Mouse (Mus musculus): Measurements from ENCODE around the gene Upk3b. TPM values are rescaled to one million over a fixed set of nuclear protein-coding genes. Genes with fewer than 3 reads are reported as not detected.
"Not testable (repeated sequence)": the region's sequence is repeated elsewhere in the genome, so short reads cannot be mapped to it uniquely, and the experiment has no call there.

Gene Upk3b
- total and polyA plus RNA-seq, 3 experiments, result 8.5 to 10.8 (median 8.8) TPM

DNA sequence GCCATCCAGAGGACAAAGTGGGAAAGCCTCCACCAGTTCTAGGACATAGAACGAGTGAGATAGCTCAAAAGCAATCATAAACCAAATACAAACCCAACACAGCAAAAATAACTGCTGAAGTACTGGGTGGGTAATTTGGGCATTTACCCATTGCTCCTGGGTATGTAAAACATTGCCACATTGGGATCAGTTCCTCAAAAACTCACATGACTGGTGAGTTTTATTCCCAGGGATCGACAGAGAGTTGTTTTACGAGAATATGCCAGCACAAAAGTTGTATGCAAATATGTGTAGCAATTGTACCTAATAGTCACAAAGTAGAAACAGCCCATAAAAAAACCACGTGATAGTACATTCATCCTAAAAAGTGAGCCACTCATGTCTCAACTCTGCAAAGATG, 3.4 kb upstream of the Upk3b start:
- no peak for DNase-seq

DNA sequence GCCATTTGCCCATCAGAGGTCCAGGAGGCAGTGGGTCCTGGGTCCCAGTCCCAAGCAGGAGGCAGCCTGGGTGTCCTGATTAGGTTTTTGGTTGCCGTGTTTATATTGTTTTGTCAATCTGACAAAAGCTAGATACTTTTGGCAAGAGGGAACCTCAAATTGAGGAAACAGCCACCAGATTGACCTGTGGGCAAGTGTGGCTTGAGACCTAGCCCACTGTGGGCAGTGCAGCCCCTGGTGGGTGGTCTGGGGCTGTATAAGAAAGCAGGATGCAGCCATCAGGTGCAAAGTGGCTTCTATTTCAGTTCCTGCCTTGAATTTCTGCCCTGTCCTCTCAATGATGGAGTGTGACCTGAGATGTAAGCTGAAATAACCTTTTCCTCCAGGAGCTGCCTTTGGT, 3.0 kb upstream of the Upk3b start:
- DNase-seq, result no peak

DNA sequence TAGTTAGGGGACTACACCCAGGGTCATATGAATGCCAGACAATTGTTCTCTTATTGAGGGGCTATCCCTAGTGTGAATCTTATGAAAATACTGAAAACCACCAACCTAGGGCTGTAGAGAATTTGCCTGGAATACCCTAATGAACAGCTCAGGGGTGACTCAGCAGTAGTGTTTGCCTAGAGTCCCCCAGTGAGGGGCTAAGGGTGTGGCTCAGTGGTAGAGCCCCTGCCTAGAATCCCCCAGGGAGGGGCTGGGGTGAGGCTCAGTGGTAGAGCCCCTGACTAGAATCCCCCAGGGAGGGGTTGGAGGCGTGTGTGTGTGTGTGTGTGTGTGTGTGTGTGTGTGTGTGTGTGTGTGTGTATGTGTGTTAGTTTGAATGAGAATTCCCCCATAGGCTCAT, 1.6 kb upstream of the Upk3b start:
- no peak for DNase-seq

DNA sequence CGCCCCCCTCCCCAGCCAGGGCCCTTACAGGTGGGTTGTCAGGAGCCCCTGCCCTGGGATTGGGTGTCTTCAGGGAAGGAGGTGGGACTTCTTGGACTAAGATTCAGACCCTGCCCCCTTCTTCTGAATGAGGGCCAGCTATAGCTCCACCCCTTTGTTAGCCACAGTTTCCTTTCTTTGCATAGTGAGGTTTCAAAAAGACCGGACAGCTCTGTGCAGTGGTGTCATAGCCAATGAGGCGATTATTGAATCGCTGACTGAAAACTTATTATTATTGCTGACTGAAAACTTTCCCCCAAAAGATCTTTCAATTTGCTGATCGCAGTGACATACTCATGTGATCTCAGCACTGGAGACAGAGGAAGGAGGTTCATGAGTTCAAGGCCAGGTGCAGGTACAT, 1.9 kb downstream of the Upk3b start:
- no peak for DNase-seq

DNA sequence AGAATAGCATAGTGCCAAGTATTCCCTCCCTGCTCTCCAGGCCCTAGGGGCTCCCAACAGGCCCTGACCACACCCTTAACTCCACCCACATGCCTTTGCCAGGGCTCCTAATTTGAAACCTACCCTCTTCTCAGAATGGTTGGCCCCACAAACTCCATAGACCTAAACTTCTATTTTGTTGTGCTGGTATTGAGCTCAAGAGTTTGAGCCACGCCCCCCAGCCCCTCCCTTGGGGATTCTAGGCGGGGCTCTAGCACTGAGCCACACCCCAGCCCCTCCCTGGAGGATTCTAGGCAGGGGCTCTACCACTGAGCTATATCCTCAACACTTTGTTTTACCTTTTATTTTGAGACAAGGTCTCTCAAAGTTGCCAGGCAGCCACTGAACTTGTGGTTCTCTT, 3.0 kb downstream of the Upk3b start:
- no peak for DNase-seq

DNA sequence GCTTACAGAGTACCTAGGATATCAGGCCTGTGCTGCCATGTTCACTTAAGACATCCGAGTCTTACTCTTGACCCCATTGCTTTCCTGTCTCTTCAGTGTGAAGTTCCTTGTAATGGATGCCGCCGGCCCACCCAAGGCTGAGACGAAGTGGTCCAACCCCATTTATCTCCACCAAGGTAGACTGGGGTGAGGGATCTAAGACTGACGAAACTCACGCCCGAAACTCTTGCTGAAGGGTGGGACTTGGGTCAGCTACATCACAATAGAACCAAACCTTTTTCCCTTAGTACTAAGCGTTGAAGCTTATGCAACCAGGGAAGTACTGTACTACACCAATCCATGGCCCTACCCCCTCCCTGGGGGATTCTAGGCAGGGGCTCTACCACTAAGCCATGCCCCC, 3.4 kb downstream of the Upk3b start:
- DNase-seq, result no peak

DNA sequence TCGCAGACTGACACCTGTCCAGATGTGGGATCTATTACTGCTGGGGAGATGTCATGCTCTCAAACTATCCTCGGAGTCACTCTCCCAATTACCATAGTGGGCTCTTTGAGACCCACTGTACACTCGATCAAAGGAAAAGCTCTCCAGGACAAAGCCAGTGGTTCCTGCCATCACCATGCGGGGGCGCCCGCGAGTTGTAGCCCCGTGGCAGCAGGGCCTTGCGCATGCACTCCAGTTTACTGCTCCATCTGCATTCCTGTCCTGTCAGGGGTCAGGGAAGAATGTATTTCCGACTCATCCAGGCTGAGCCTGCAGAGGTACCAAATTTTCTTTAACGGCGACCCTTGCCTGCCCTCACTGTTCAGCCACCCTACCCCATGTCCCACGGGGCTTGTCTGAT, 6.6 kb downstream of the Upk3b start:
- no peak for DNase-seq

DNA sequence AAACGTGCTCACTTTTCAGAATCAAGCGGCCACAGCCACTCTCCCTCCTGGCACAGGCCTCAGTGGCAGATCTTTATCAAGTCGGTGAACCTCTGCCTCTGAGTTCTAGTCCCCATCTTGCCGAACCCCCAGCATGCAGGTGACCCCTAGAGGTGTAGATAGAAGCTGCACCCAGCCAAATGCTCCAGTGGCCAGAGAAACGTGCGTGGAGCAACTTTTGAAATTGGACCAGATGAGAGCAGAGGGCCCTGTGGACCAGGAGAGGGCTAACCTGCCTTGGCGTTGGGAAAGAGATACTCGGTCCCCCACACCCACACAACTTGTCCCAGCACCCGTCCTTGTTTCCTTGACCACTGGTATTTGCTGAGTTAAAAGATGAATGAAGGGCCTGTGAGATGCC, 7.1 kb downstream of the Upk3b start:
- peak; percentile 29 for DNase-seq

DNA sequence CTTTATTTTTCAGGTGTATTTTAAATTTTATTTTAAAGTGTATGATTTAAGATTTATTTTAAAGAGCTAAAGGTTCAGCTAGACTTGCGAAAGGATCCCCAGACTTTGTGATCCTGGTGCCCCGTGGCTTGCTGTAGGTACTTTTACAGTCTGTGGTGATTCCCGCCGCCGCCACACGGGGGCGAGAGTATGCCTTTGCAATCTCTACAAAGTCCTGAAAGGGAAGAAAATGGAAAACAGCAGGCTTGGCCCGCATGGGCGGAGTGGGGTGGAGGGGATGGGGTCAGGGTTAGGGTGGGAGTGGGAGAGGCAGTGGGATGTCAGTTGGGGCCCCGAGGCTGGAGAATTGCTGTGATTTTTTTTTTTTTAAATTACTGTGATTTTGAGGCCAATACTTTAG, 7.7 kb downstream of the Upk3b start:
- peak; percentile 82 for DNase-seq

DNA sequence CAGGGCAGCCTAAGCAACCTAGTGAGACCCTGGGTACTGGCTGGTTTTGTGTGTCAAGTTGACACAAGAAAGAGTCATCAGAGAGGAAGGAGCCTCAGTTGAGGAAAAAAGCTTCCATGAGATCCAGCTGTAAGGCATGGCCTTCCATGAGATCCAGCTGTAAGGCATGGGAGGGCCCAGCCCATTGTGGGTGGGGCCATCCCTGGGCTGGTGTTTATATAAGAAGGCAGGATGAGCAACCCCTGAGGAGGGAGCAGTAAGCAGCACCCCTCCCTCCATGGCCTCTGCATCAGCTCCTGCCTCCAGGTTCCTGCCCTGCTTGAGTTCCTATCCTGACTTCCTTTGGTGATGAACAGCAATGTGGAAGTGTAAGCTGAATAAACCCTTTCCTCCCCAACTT, 10.2 kb downstream of the Upk3b start:
- not testable (repeated sequence) for DNase-seq

DNA sequence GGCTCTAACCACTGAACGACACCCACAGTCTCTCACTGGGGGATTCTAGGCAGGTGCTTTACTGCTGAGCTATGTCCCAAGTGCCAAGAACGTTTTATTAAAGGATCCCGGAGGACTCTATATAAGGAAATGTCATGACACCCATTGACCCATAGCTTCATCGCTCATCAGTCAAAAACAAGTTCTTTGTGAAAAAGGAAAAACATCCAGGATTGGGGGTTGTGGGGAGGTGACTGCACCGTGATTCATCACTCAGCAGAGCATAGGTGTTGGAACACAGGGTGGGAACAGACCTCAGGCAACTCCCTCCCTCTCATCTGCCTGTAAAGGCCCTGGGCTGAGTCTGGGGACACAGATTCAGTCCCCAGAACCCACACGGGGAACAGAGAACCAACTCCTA, 11.6 kb downstream of the Upk3b start:
- peak; percentile 53 for DNase-seq

DNA sequence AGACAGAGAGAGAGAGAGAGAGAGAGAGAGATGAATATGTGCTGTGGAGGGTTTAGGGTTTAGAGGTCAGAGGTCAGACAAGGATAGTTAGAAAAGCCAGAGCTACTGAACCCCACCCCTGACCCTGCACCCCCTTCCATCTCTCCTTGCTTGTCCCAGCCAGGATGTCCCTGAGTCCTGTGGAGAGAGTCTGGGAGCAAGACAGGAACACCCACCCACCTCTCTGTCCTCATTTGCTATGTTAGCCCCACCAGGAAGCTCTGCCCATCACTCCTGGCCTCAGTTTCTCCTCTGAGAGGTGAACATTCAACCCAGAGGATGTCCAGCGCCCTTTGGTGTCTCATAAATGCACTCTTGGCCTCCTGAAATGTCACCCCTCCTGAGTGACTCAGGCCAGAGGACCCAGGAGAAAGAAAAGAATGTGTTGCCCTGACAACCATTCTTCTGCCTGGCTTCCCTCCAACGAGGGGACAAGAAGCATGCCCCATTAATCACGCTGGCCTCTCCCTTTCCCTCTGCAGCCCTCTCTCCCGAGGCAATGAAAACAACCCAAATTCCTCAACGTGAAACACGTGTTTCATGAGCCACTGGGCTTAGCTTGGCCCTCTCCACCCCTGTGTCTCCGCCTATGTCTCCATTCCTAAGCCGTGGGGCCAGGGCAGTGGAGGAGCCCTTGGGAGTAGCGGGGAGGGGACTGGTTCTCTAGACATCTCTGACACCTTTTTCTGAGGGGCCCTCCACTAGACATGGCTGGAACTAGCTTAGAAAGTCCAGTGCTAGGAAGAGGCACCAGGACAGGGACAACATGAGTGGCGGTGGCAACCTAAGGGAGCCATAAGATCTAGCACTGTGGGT, 13.2 kb downstream of the Upk3b start:
- DNase-seq, result peak; percentile 91

DNA sequence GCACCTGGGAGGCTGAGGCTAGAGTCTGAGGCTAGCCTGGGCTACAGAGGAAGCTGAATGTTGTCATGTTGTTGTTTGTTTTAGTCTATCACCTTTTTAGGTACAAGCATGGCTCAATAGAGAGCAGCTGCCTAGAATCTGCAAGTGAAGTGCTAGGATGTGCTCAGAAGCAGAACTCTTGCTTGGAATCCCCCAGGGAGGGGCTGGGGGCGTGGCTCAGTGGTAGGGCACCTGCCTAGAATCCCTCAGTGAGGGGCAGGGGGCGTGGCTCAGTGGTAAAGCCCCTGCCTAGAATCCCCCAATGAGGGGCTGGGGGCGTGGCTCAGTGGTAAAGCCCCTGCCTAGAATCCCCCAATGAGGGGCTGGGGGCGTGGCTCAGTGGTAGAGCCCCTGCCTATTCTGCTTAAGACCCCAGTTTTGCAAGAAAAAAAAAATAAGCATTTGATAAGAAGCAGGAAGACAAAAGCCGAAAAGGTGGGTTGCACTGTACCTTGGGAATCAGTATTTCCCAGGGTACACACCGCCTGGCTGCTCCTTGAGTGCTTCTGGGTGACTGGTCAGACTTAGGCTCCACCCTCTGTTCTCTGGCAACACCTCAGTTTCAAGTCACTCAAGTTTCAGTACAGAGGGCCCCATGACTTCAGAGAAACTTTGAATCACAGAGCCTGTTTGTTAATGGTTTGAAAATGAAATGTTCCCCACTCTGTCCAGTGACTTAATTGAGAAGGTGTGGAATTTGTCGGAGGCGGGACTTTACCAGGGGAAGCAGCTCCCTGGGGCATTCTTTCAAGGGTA, 14.8 kb downstream of the Upk3b start:
- peak; percentile 30 for DNase-seq

DNA sequence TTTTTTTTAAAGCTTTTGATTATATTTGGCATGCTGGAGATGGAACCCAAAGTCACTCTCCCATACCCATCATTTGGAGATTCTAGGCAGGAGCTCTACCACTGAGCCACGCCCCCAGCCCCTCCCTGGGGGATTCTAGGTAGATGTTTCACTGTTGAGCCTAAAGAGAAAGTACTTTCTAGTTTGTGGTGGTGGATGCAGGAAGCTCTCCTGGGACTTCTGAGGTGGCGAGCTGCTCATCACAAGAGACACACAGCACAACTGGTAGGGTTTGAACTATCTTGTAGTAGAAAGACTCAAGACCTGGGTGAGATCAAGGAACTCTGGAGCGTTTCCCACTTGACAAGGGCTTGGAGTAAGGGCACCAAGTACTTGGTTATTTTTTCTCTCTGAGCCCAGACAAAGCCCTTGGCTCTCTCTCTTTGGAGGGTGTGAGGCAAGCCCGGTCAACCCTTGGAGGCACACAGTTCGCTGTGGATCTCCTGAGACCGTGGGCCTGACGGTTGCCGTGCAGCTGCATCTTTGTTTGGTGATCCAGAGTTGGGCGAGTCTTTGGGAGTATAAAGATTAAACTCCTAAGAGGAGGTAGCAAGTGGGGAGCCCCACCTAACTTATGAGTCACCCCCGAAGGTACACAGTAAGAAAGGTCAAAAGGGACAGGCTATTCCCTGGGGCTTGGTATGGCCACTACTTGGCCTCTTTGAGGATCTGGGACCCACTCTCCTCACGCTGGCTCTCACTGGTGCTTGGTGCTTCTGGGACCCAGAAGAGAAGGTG, 16.2 kb downstream of the Upk3b start, which contains the start of gene Upk3bl:
TSS of gene Upk3bl (plus strand) at position 192 of the 777 bp plus-strand sequence.
- DNase-seq, result no peak

DNA sequence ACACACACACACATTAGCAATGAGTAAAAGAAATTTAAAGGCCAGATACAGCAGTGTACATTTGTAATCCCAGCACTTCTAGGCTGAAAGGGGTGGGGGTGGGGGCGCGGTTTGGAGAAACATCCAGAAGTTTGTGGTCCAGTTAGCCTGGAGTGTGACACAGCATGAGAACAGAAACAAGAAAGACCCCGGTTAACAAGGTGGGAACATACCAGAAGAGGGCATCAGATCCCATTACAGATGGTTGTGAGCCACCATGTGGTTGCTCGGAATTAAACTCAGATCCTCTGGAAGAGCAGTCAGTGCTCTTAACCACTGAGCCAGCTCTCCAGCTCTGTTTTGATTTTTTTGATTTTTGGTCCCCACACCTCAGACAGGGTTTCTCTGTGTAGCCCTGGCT, 17.8 kb downstream of the Upk3b start:
- DNase-seq, result no peak

DNA sequence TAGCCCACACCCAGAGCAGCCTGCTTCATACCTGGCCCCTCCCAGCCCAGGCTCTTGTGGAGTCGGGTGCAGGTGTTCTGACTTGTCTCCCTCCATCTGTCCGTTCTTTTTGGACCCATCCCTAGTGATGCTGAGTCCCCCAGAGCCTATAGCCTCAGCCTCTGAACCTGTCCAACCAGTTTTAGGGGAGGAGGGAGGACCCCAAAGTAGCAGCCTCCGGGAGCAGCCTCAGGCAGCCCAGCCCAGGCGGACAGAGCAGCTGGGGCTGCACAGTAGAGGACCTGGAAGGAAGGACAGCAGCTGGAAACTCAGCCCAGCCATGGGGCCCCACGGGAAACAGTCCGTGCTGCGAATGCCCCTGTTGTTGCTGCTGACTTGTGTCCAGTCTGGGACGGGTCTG, 18.8 kb downstream of the Upk3b start:
- no peak for DNase-seq

DNA sequence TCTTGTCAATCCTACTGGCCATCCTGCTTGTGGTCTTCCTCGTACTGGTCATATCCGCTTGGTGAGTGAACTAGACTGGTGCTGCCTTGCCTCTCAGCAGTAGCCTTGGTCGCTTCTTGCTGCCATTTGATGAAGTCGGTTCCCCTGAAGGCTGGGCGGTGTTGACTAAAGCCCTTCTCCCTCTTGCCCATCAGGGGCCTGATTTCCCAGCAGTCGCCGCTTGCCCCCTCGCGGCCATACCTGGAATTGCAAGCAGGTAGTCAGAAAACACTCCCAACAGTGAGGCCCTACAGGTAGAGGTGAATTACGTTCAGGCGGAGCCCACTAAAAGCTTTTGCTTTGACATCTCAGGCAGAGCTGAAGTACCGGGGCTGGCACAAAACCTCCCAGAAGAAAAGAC, 23.3 kb downstream of the Upk3b start:
- DNase-seq, result peak; percentile 73

DNA sequence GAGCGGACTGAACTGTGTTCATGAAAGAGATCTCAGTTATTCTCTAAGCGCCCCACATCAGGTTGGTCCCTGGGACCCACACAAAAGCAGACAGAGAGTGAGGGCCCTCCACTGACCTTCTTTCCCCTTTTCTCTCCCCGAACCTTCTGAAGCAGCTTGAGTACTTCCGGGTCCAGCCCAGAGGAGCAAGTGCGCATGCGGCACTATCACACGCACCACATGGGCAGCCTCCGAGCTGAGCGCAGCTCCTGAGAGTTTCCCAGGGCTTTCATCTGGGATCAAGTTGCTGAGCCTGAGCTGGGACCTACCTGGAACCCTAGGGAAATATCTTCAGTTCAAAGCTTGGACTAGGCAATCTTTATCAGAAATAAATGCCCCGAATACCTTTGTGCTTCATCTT, 25.6 kb downstream of the Upk3b start:
- no peak for DNase-seq

DNA sequence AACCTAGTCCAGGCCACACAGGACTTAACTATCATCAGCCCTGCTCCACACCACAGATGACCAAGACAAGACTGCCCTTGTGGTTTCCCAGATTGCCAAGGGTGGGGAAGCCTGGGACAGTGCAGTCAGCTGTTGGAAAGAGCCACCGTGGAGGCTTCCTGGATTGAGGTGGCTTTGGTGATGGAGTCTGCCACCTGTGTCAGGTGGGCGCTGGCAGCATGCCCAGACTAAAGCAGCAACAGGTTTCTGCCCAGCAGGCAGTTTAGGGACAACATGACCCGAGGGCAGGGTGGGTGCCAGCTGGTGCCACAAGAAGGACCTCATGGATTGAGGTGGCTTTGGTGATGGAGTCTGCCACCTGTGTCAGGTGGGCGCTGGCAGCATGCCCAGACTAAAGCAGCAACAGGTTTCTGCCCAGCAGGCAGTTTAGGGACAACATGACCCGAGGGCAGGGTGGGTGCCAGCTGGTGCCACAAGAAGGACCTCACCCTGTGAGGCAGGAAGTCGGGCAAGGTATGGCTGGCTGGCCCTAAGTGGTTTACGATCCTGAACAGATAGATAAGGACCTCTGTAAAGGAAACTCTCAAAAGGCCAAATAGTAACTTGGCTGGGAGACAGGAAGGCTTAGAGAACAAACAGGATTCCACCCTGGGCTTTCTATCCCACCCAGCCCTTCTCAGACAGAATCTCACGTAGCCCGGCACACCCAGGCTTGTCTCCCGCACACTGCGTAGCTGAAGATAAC, 28.3 kb downstream of the Upk3b start:
- DNase-seq, result not testable (repeated sequence)

DNA sequence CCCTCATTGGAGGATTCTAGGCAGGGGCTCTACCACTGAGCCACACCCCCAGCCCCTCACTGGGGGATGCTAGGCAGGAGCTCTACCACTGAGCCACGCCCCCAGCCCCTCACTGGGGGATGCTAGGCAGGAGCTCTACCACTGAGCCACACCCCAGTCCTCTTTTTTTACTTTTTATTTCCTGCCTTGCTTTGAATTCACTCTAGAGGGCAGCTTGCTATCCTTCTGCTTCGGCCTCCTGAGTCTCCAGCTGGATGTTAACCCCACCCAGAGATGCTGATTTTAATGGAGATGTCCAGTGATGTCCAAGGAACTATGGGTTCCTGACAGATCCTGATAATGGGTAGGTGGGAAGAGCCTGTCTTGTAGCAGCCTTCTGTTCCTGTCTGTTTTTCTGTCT, 31.1 kb downstream of the Upk3b start:
- DNase-seq, result no peak

DNA sequence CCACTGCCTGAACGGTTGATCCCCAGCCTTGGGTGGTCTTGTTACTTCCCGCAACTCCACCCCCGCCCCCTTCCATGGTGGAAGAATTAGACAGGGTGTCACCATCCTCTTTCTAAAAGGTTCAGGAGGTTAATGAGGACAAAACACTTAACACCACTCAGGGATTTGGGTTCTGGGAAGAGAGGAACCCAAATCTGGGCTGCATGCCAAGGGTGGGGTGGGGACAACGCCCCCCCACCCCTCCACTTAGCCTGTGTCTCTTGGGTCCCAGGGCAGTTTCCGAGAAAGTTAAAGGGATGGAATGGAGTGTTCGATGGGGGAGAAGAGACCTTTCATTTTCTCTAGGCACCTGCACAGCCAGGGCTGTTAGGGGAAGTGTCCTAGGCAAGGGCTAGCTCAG, 34.8 kb downstream of the Upk3b start:
- no peak for DNase-seq

DNA sequence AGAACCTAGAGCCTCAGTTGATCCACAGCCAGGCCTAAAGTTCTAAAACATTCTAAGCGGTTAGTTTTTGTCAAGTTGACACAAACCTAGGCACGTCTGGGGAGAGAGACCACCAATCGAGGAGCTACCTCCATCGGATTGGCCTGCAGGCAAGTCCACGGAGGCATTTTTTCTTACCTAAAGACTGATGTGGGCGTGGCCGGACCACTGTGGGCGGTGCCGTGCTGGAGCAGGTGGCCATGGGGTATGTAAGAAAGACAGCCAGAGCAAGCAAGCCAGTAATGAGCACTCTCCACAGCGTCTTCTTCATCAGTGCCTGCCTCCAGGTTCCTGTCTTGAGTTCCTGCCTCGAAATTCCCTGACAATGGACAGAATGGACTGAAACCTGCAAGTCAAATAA, 35.2 kb downstream of the Upk3b start:
- DNase-seq, result no peak

All from adrenal gland, adult 2 months (tissue).